Mouse (Mus musculus) heart, postnatal 14 days (tissue): ENCODE results near the gene Dlec1. TPM values are rescaled to one million over a fixed set of nuclear protein-coding genes. Genes with fewer than 3 reads are reported as not detected.
A peak's percentile ranks its signal among the peaks of the same experiment; 100 is the strongest.

Experiments
- DNase-seq, 2 experiments: peaks; one replicate each; pipeline ENCODE4 v3.0.0; 2021 to 2022
- intact Hi-C: fragments of 180-260 bp; cut with DNase I; formaldehyde crosslinking; loops from one replicate; pipeline ENCODE4 v1.15.1; 2025
- total RNA-seq, 2 experiments: library from RNA; stranded (reverse); gene quantifications; 2 replicates each; pipeline ENCODE4 v1.2.3; 2021

The Dlec1 gene
- total RNA-seq, 2 experiments from 2014 or later: 0.34 to 0.65 TPM

GRCm38 (mm10) chr9:119088148-119088801, 14.0 kb upstream of the Dlec1 start:
- peak; percentile 81 to 91 for DNase-seq
- intact Hi-C loops: no loop called here

- intact Hi-C loops: no loop called here
- no peak for DNase-seq
These were observed 12.8 kb upstream of the Dlec1 start for GRCm38 (mm10) chr9:119089437-119089836.

- DNase-seq: no peak
- intact Hi-C loops: no loop called here
These were observed 11.8 kb upstream of the Dlec1 start for GRCm38 (mm10) chr9:119090462-119090861.

- intact Hi-C loops: no loop called here
- no peak for DNase-seq
These were observed 10.5 kb upstream of the Dlec1 start for GRCm38 (mm10) chr9:119091581-119092310.

- intact Hi-C loops: no loop called here
- peak; percentile 54 to 55 for DNase-seq
These were observed 9.5 kb upstream of the Dlec1 start for GRCm38 (mm10) chr9:119092473-119093418.

- intact Hi-C loops: no loop called here
- DNase-seq: peak; percentile 97
These were observed 8.6 kb upstream of the Dlec1 start, which contains the start of gene Plcd1 for GRCm38 (mm10) chr9:119093419-119094295. Plcd1 (minus strand) TSS chr9:119093502.

- intact Hi-C loops: loop anchor here (5.0 kb wide), 1 partner anchor 228 kb away; the partner anchor contains the start of gene Oxsr1
- DNase-seq: no peak
These were observed 7.7 kb upstream of the Dlec1 start for GRCm38 (mm10) chr9:119094462-119095109.

GRCm38 (mm10) chr9:119100177-119100898, 1.9 kb upstream of the Dlec1 start:
- intact Hi-C loops: no loop called here
- DNase-seq: no peak

GRCm38 (mm10) chr9:119102783-119103113, 470 bp downstream of the Dlec1 start:
- intact Hi-C loops: no loop called here
- no peak for DNase-seq

GRCm38 (mm10) chr9:119107566-119107965, 5.3 kb downstream of the Dlec1 start:
- peak in 1 of 2 experiments; percentile 19 for DNase-seq
- intact Hi-C loops: no loop called here

GRCm38 (mm10) chr9:119109685-119110353, 7.5 kb downstream of the Dlec1 start:
- intact Hi-C loops: no loop called here

GRCm38 (mm10) chr9:119110640-119111039, 8.4 kb downstream of the Dlec1 start:
- no peak for DNase-seq
- intact Hi-C loops: no loop called here

More at GRCm38 (mm10) chr9:119109685-119110353, 7.5 kb downstream of the Dlec1 start:
- DNase-seq: no peak

GRCm38 (mm10) chr9:119114911-119115310, 12.6 kb downstream of the Dlec1 start:
- DNase-seq: no peak
- intact Hi-C loops: no loop called here

GRCm38 (mm10) chr9:119119409-119120167, 17.3 kb downstream of the Dlec1 start:
- no peak for DNase-seq
- intact Hi-C loops: no loop called here

- DNase-seq: no peak
- intact Hi-C loops: no loop called here
These were observed 17.9 kb downstream of the Dlec1 start for GRCm38 (mm10) chr9:119120168-119120560.

GRCm38 (mm10) chr9:119122596-119123369, 20.5 kb downstream of the Dlec1 start:
- intact Hi-C loops: no loop called here
- DNase-seq: no peak
